Mouse (Mus musculus) lung, embryonic 16.5 days (tissue): Measurements from ENCODE around the gene Nat10. TPM values are rescaled to one million over a fixed set of nuclear protein-coding genes. Genes with fewer than 3 reads are reported as not detected.
A peak's percentile ranks its signal among the peaks of the same experiment; 100 is the strongest.

Experiments
- ATAC-seq: fragments of 200-750 bp; cut with Nextera tagmentation; 2 replicates; pipeline ENCODE4 v1.8.0; 2017; ENCODE audit warnings: low read depth, mild to moderate bottlenecking, moderate library complexity
- H3K27ac ChIP-seq: fragments of 300-500 bp; sonication (generic); 2 replicates; pipeline ENCODE4 v1.5.1; 2014; ENCODE audit warnings: mild to moderate bottlenecking, control low read depth, low read length
- H3K27me3 ChIP-seq: fragments of 300-500 bp; sonication (generic); 2 replicates; pipeline ENCODE4 v1.6.1; 2014; ENCODE audit warnings: low read depth, low read length, mixed read lengths; ENCODE audit not compliant: control insufficient read depth, insufficient read depth
- H3K36me3 ChIP-seq: fragments of 300-500 bp; sonication (generic); 2 replicates; pipeline ENCODE4 v1.6.1; 2014; ENCODE audit warnings: low read length; ENCODE audit not compliant: control insufficient read depth, insufficient read depth
- H3K4me1 ChIP-seq: fragments of 300-500 bp; sonication (generic); replicated peaks from 2 replicates; pipeline ENCODE4 v1.6.1; 2014; ENCODE audit warnings: low read length, mixed read lengths; ENCODE audit not compliant: control insufficient read depth, insufficient read depth
- H3K4me2 ChIP-seq: fragments of 300-500 bp; sonication (generic); 2 replicates; pipeline ENCODE4 v1.6.1; 2014; ENCODE audit warnings: low read depth, low read length, control low read depth
- H3K4me3 ChIP-seq: fragments of 300-500 bp; sonication (generic); 2 replicates; pipeline ENCODE4 v1.5.1; 2014; ENCODE audit warnings: mild to moderate bottlenecking, low read length, control low read depth
- H3K9ac ChIP-seq: fragments of 300-500 bp; sonication (generic); 2 replicates; pipeline ENCODE4 v1.6.1; 2014; ENCODE audit warnings: low read length, control low read depth
- H3K9me3 ChIP-seq: fragments of 300-500 bp; sonication (generic); 2 replicates; pipeline ENCODE4 v1.6.1; 2016; ENCODE audit warnings: low read length; ENCODE audit not compliant: control insufficient read depth
- WGBS: fragments of 180-500 bp; shearing (Covaris S2); extraction: QIAGEN DNeasy Blood & Tissue Kit; methylation state at CpG from one replicate; pipeline ENCODE4 v1.1.7; 2014; 5-methylcytosine and 5-hydroxymethylcytosine counted together
- polyA plus RNA-seq: library from polyadenylated mRNA; unstranded; fragments of >200 nt; fragmentation: Nextera tagmentation; extraction: Ambion mirVana; gene quantifications from 2 replicates; pipeline ENCODE4 v1.2.1, GENCODE M21; 2015

The Nat10 gene
- polyA plus RNA-seq, 1 experiment from 2014 or later: 23.8 TPM

- H3K4me1 ChIP-seq: peaks cover 8% of the 10 kb centered on the region
- no peak for ATAC-seq
- H3K9me3 ChIP-seq: no peaks in the 10 kb centered on the region
- H3K4me2 ChIP-seq: no peak overlapping the region
- WGBS: 54% methylated on average over 5 of the region's 5 CpGs
- no peak overlapping the region for H3K4me3 ChIP-seq
- H3K36me3 ChIP-seq: no peaks in the 10 kb centered on the region
- H3K27ac ChIP-seq: no peak overlapping the region
- no peaks in the 10 kb centered on the region for H3K27me3 ChIP-seq
- peak overlapping the region; percentile 31; the same call in 1 of the 2 replicates for H3K9ac ChIP-seq
Measured at GRCm38 (mm10) chr2:103690828-103691227, 70.2 kb downstream of the Nat10 start.

GRCm38 (mm10) chr2:103690425-103690824, 70.6 kb downstream of the Nat10 start:
- Histone ChIP-seq H3K27me3 (no peaks in the 10 kb centered on the region), H3K4me3 (no peak overlapping the region), H3K9me3 (no peaks in the 10 kb centered on the region), H3K27ac (peak overlapping the region; percentile 37; the same call in 1 of the 2 replicates), H3K36me3 (no peaks in the 10 kb centered on the region), H3K4me2 (no peak overlapping the region), H3K4me1 (peaks cover 11% of the 10 kb centered on the region), H3K9ac (peak overlapping the region; percentile 31; the same call in 1 of the 2 replicates)
- 52% methylated on average over 6 of the region's 6 CpGs for WGBS
- ATAC-seq: peak; percentile 68

GRCm38 (mm10) chr2:103687888-103688287, 73.2 kb downstream of the Nat10 start:
- Histone ChIP-seq H3K27me3 (no peaks in the 10 kb centered on the region), H3K27ac (no peak overlapping the region), H3K4me1 (peaks cover 13% of the 10 kb centered on the region), H3K9me3 (no peaks in the 10 kb centered on the region), H3K4me3 (no peak overlapping the region), H3K36me3 (no peaks in the 10 kb centered on the region), H3K4me2 (no peak overlapping the region), H3K9ac (no peak overlapping the region)
- ATAC-seq: no peak

- Histone ChIP-seq H3K9me3 (no peaks in the 10 kb centered on the region), H3K4me1 (peaks cover 13% of the 10 kb centered on the region), H3K27ac (no peak overlapping the region), H3K4me2 (no peak overlapping the region), H3K4me3 (no peak overlapping the region), H3K36me3 (no peaks in the 10 kb centered on the region), H3K27me3 (no peaks in the 10 kb centered on the region), H3K9ac (no peak overlapping the region)
- ATAC-seq: no peak
Measured at GRCm38 (mm10) chr2:103687143-103687542, 73.9 kb downstream of the Nat10 start.

GRCm38 (mm10) chr2:103685581-103685980, 75.5 kb downstream of the Nat10 start:
- H3K27me3 ChIP-seq: no peaks in the 10 kb centered on the region
- 83% methylated on average over 4 of the region's 4 CpGs for WGBS
- no peaks in the 10 kb centered on the region for H3K9me3 ChIP-seq
- no peak overlapping the region for H3K9ac ChIP-seq
- no peak overlapping the region for H3K4me3 ChIP-seq
- no peak for ATAC-seq
- no peaks in the 10 kb centered on the region for H3K36me3 ChIP-seq
- no peak overlapping the region for H3K4me2 ChIP-seq
- H3K4me1 ChIP-seq: peaks cover 11% of the 10 kb centered on the region
- H3K27ac ChIP-seq: 0 out of 2 replicates have a peak overlapping the region, but pooled peaks have one; percentile 1

- Histone ChIP-seq H3K36me3 (no peaks in the 10 kb centered on the region), H3K9ac (no peak overlapping the region), H3K4me3 (no peak overlapping the region), H3K27ac (0 out of 2 replicates have a peak overlapping the region, but pooled peaks have one; percentile 1), H3K9me3 (no peaks in the 10 kb centered on the region), H3K4me2 (no peak overlapping the region), H3K4me1 (peaks cover 6% of the 10 kb centered on the region), H3K27me3 (no peaks in the 10 kb centered on the region)
- peak; percentile 91 for ATAC-seq
- WGBS: 42% methylated on average over 7 of the region's 7 CpGs
Measured at GRCm38 (mm10) chr2:103684926-103685577, 76.0 kb downstream of the Nat10 start.

GRCm38 (mm10) chr2:103684431-103684830, 76.6 kb downstream of the Nat10 start:
- Histone ChIP-seq H3K4me3 (no peak overlapping the region), H3K9ac (no peak overlapping the region), H3K36me3 (no peaks in the 10 kb centered on the region), H3K4me1 (peaks cover 5% of the 10 kb centered on the region; the same call in 1 of the 2 replicates), H3K4me2 (no peak overlapping the region), H3K9me3 (no peaks in the 10 kb centered on the region), H3K27ac (no peak overlapping the region), H3K27me3 (no peaks in the 10 kb centered on the region)
- WGBS: 73% methylated on average over 2 of the region's 2 CpGs
- no peak for ATAC-seq

GRCm38 (mm10) chr2:103682927-103683442, 78.1 kb downstream of the Nat10 start:
- Histone ChIP-seq H3K36me3 (no peaks in the 10 kb centered on the region), H3K9ac (no peak overlapping the region), H3K4me2 (no peak overlapping the region), H3K27ac (peak overlapping the region; percentile 17; the same call in 1 of the 2 replicates), H3K27me3 (no peaks in the 10 kb centered on the region), H3K4me3 (no peak overlapping the region), H3K4me1 (peaks cover 5% of the 10 kb centered on the region; the same call in 1 of the 2 replicates), H3K9me3 (no peaks in the 10 kb centered on the region)
- WGBS: 86% methylated on average over 9 of the region's 9 CpGs
- no peak for ATAC-seq

GRCm38 (mm10) chr2:103682261-103682722, 78.8 kb downstream of the Nat10 start:
- Histone ChIP-seq H3K9me3 (no peaks in the 10 kb centered on the region), H3K4me2 (no peak overlapping the region), H3K4me1 (peaks cover 5% of the 10 kb centered on the region; the same call in 1 of the 2 replicates), H3K4me3 (no peak overlapping the region), H3K36me3 (no peaks in the 10 kb centered on the region), H3K27me3 (no peaks in the 10 kb centered on the region), H3K9ac (no peak overlapping the region), H3K27ac (peak overlapping the region; percentile 17; the same call in 1 of the 2 replicates)
- WGBS: 70% methylated on average over 9 of the region's 9 CpGs
- peak; percentile 26; the same call in 1 of the 2 replicates for ATAC-seq
